Mouse (Mus musculus) leukemia stem cell, adult 10-12 weeks (primary cell): Measurements from ENCODE around the gene Gtf3c4. TPM values are rescaled to one million over a fixed set of nuclear protein-coding genes. Genes with fewer than 3 reads are reported as not detected.

Experiments used
- polyA plus RNA-seq: library from polyadenylated mRNA; stranded (reverse); fragments of >175 nt; gene quantifications from 2 replicates; pipeline ENCODE4 v1.2.3, GENCODE M21; 2012; ENCODE audit warnings: low replicate concordance

Gtf3c4 gene
- 18.0 and 22.4 TPM in 2 replicates for polyA plus RNA-seq

DNA sequence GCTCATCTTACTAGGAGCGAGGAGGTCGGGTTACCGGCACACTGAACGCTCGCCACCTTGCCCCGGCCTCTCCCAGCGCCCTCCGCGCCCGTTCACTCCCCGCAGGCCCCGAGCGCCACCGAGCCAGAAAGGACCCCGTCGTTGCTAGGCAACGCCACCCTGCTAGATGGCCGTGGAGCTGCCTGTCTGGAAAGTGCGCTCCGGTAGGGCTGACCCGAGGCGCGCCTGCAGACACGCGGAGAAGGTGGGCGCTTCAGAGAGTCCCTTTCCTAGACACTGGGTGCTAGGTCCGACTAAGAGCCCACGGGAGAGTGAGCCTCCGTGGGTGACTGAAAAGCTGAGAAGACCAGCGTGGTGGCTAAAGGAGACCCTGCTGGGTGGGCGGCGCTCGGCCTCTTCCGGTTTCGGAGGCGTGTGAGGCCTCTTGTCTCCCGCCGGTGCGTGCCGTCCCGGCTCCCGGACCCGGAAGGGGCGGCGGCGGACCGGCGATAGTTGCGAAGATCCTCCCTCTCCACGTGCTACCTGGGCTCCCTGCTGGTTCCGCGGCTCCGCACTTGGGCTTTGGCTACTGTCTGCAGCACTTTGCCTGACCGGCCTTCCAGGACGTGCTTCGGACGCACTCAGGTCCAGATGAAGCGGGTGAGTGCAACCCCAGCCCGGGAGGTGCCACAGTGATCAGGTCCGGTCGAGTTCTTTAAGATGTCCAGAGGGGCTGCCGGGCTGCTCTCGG lies at the start of gene Gtf3c4, which contains the start of gene Ddx31:
TSS of gene Gtf3c4 (minus strand) at position 139 of the 730 bp plus-strand sequence.
TSS of gene Ddx31 (plus strand) at position 185 of the 730 bp plus-strand sequence.

Other genes starting within 250 kb of the Gtf3c4 start
- gene Gfi1b, start 218.4 kb downstream of the Gtf3c4 start, polyA plus RNA-seq: 124 and 376 TPM in 2 replicates
- 1.7 and 6.7 TPM in 2 replicates for gene Tsc1, start 199.1 kb downstream of the Gtf3c4 start, polyA plus RNA-seq
- not detected in 2 replicates for gene Spaca9, start 140.6 kb downstream of the Gtf3c4 start, polyA plus RNA-seq
- 0.18 TPM in 1 of 2 replicates, not detected in the other for gene Ak8, start 140.2 kb downstream of the Gtf3c4 start, polyA plus RNA-seq
- gene Ddx31, start within 50 bp of the Gtf3c4 start, polyA plus RNA-seq: 1.2 and 8.3 TPM in 2 replicates
- gene Barhl1, start 76.3 kb upstream of the Gtf3c4 start, polyA plus RNA-seq: not detected in 2 replicates
- gene Cfap77, start 214.7 kb upstream of the Gtf3c4 start, polyA plus RNA-seq: 0.13 and 0.43 TPM in 2 replicates
- 1.9 and 4.4 TPM in 2 replicates for gene Ttf1, start 219.9 kb upstream of the Gtf3c4 start, polyA plus RNA-seq